Mouse (Mus musculus) adrenal gland, postnatal 25 days (tissue): ENCODE data around the gene Eif3c. TPM values are rescaled to one million over a fixed set of nuclear protein-coding genes. Genes with fewer than 3 reads are reported as not detected.

Experiments used
- microRNA-seq, 2 experiments: library from miRNA; unstranded; fragments of <30 nt; microRNA quantifications; one replicate each; pipeline ENCODE4 v1.2.0; 2021
- total RNA-seq: library from RNA; stranded (reverse); gene quantifications from 2 replicates; pipeline ENCODE4 v1.2.3, GENCODE M21; 2021

Gene Eif3c
- total RNA-seq, 1 experiment from 2014 or later, result 282 TPM

Small RNAs within 50 kb of the gene (microRNA-seq; reads per million reads assigned to microRNA genes)
- 1.4 to 1.8 reads per million in 2 experiments for gene Mir7059

Other genes starting within 250 kb of the Eif3c start
- 0.43 and 1.0 TPM in 2 replicates for gene Lat, start 196.8 kb downstream of the Eif3c start, total RNA-seq
- 43.1 and 54.8 TPM in 2 replicates for gene Spns1, start 189.0 kb downstream of the Eif3c start, total RNA-seq
- gene Nfatc2ip, start 169.7 kb downstream of the Eif3c start, total RNA-seq, result 8.6 and 8.7 TPM in 2 replicates
- 0.67 and 1.9 TPM in 2 replicates for gene Cd19, start 151.5 kb downstream of the Eif3c start, total RNA-seq
- gene Rabep2, start 137.7 kb downstream of the Eif3c start, total RNA-seq, result 58.2 and 82.6 TPM in 2 replicates
- gene Atp2a1, start 103.3 kb downstream of the Eif3c start, total RNA-seq, result not detected in 2 replicates
- 60.4 and 63.6 TPM in 2 replicates for gene Sh2b1, start 91.0 kb downstream of the Eif3c start, total RNA-seq
- gene Tufm, start 79.0 kb downstream of the Eif3c start, total RNA-seq, result 180 and 191 TPM in 2 replicates
- gene Atxn2l, start 63.0 kb downstream of the Eif3c start, total RNA-seq, result 123 and 138 TPM in 2 replicates
- 1.4 and 3.2 TPM in 2 replicates for gene Apobr, start 18.5 kb upstream of the Eif3c start, total RNA-seq
- 31.7 and 42.7 TPM in 2 replicates for gene Cln3, start 19.4 kb upstream of the Eif3c start, total RNA-seq
- gene Il27, start 28.5 kb upstream of the Eif3c start, total RNA-seq, result not detected in 2 replicates
- gene Nupr1, start 64.5 kb upstream of the Eif3c start, total RNA-seq, result 12.1 and 20.7 TPM in 2 replicates
- gene Sgf29, start 82.9 kb upstream of the Eif3c start, total RNA-seq, result 37.5 and 41.1 TPM in 2 replicates
- 29.6 and 31.0 TPM in 2 replicates for gene Sult1a1, start 110.0 kb upstream of the Eif3c start, total RNA-seq
- 83.3 and 85.8 TPM in 2 replicates for gene Bola2, start 129.0 kb upstream of the Eif3c start, total RNA-seq
- 12.8 and 17.5 TPM in 2 replicates for gene Slx1b, start 129.4 kb upstream of the Eif3c start, total RNA-seq
- gene Coro1a, start 141.4 kb upstream of the Eif3c start, total RNA-seq, result 3.5 and 8.0 TPM in 2 replicates
- gene Mapk3, start 193.2 kb upstream of the Eif3c start, total RNA-seq, result 142 and 170 TPM in 2 replicates
- 6.5 and 7.5 TPM in 2 replicates for gene Gdpd3, start 199.9 kb upstream of the Eif3c start, total RNA-seq
- gene Ypel3, start 210.5 kb upstream of the Eif3c start, total RNA-seq, result 122 and 181 TPM in 2 replicates
- gene Tbx6, start 215.1 kb upstream of the Eif3c start, total RNA-seq, result 0.67 and 1.6 TPM in 2 replicates
- gene Ppp4c, start 226.1 kb upstream of the Eif3c start, total RNA-seq, result 91.5 and 101 TPM in 2 replicates
- 17.2 and 17.3 TPM in 2 replicates for gene Fam57b, start 231.3 kb upstream of the Eif3c start, total RNA-seq